Mouse (Mus musculus) cerebellum, adult 9-10 months (tissue): ENCODE results near the gene Skint1.
"Not testable (repeated sequence)": the region's sequence is repeated elsewhere in the genome, so short reads cannot be mapped to it uniquely, and the experiment has no call there.

Source experiments
- DNase-seq: peaks from one replicate; pipeline ENCODE4 v3.0.0; 2022

The Skint1 gene

GRCm38 (mm10) chr4:112005969-112006368, at the start of gene Skint1:
Gene Skint1 (plus strand): TSS chr4:112006269.
- DNase-seq, result no peak

DNA sequence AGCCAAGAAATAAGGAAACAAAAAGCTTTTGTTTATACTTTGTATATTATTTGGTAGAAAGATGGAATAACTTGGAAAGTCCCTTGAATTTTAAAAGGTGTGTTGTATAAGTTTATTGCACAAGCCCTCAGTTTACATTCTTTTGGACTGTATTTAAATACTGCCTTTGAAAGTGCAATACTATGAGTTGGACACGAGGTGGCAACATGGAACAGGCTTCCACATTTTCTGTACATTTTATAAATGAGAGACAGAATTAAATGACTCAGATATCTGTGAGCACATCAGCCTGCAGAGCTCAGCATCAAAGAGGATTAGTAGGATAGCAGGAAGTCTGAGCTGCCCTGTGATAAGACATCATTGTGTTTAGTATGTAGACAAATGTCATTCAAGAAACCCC, 44.8 kb upstream of the Skint1 start:
- DNase-seq, result no peak

DNA sequence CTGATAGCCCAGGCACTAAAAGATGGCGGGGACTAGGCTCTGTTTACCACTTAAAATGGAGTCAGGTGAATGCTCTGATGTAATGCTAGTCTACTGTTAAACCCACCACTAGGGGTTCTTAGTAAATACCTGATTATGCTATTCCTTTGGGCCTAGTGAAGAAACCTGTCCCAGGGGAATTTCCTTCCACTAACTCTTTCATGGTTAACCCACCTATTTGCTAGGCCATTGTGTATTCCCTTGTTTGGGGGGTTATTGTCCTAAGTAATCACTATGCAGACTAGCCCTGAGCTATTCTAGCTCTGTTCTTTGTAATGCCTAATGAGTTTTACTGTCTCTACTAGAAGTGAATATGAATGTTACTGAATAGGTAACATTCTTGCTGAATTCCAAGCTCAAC, 42.8 kb upstream of the Skint1 start:
- DNase-seq, result not testable (repeated sequence)

- no peak for DNase-seq
These were observed 42.4 kb upstream of the Skint1 start for GRCm38 (mm10) chr4:111963669-111964068.

GRCm38 (mm10) chr4:111972623-111973022, 33.4 kb upstream of the Skint1 start, which contains the start of gene Skint7:
Gene Skint7 (plus strand): TSS chr4:111972923.
- DNase-seq, result no peak

DNA sequence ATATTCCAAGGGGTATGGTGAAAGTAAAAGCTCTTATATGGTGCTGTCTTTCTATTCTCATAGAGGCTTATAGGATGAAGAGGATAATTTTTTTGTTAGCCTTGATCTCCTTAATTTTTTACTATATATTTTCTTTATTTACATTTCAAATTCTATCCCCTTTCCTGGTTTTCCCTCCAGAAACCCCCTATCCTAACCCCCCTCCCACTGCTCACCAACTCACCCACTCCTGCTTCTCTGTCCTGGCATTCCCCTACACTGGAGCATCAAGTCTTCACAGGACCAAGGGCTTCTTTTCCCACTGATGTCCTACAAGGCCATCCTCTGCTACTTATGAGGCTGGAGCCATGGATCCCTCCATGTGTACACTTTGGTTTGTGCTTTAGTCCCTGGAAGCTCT, 65.6 kb downstream of the Skint1 start, which contains the start of gene Skint4:
TSS of gene Skint4 (plus strand) at position 301 of the 400 bp plus-strand sequence.
- DNase-seq, result no peak
